Mouse (Mus musculus) limb, embryonic 14.5 days (tissue): ENCODE results near the gene Gm6217. TPM values are rescaled to one million over a fixed set of nuclear protein-coding genes. Genes with fewer than 3 reads are reported as not detected.
"Not testable (repeated sequence)": the region's sequence is repeated elsewhere in the genome, so short reads cannot be mapped to it uniquely, and the experiment has no call there.

Experiments used
- ATAC-seq: fragments of 200-750 bp; cut with Nextera tagmentation; 2 replicates; pipeline ENCODE4 v1.8.0; 2017; ENCODE audit warnings: low read depth, moderate number of reproducible peaks, moderate TSS enrichment; ENCODE audit not compliant: low FRiP score
- DNase-seq: peaks from one replicate; pipeline ENCODE4 v3.0.0-alpha.2; 2015; ENCODE audit warnings: low spot score
- H3K27ac ChIP-seq: fragments of 300-500 bp; sonication (generic); replicated peaks from 2 replicates; pipeline ENCODE4 v1.5.1; 2014; ENCODE audit warnings: low read depth, mild to moderate bottlenecking, low read length, moderate library complexity, mixed read lengths
- H3K27me3 ChIP-seq: fragments of 300-500 bp; sonication (generic); 2 replicates; pipeline ENCODE4 v1.6.1; 2014; ENCODE audit warnings: low read length, mixed read lengths; ENCODE audit not compliant: control insufficient read depth, insufficient read depth
- H3K36me3 ChIP-seq: fragments of 300-500 bp; sonication (generic); 2 replicates; pipeline ENCODE4 v1.6.1; 2014; ENCODE audit warnings: mild to moderate bottlenecking, low read length, moderate library complexity, mixed read lengths; ENCODE audit not compliant: control insufficient read depth, insufficient read depth
- H3K4me1 ChIP-seq: fragments of 300-500 bp; sonication (generic); 2 replicates; pipeline ENCODE4 v1.6.1; 2014; ENCODE audit warnings: antibody characterized with exemption, low read length, mixed read lengths; ENCODE audit not compliant: control insufficient read depth, insufficient read depth
- H3K4me2 ChIP-seq: fragments of 300-500 bp; sonication (generic); replicated peaks from 2 replicates; pipeline ENCODE4 v1.6.1; 2014; ENCODE audit warnings: low read depth, mild to moderate bottlenecking, low read length, moderate library complexity; ENCODE audit not compliant: severe bottlenecking
- H3K4me3 ChIP-seq: fragments of 300-500 bp; sonication (generic); replicated peaks from 2 replicates; pipeline ENCODE4 v1.5.1; 2014; ENCODE audit warnings: low read length
- H3K9ac ChIP-seq: fragments of 300-500 bp; sonication (generic); 2 replicates; pipeline ENCODE4 v1.6.1; 2014; ENCODE audit warnings: mild to moderate bottlenecking, low read depth, low read length, moderate library complexity; ENCODE audit not compliant: severe bottlenecking
- H3K9me3 ChIP-seq: fragments of 300-500 bp; sonication (generic); 2 replicates; pipeline ENCODE4 v1.6.1; 2016; ENCODE audit warnings: low read length; ENCODE audit not compliant: control insufficient read depth
- POLR2A ChIP-seq: fragments of 200-500 bp; IDR thresholded peaks from 2 replicates; pipeline ENCODE4 v1.8.0; 2012; ENCODE audit warnings: inconsistent platforms, mild to moderate bottlenecking, moderate library complexity, borderline replicate concordance; ENCODE audit not compliant: insufficient read depth, insufficient read length; ENCODE audit errors: extremely low read depth
- WGBS: fragments of 180-500 bp; shearing (Covaris S2); extraction: QIAGEN DNeasy Blood & Tissue Kit; methylation state at CpG from one replicate; pipeline ENCODE4 v1.1.7; 2014; 5-methylcytosine and 5-hydroxymethylcytosine counted together
- polyA plus RNA-seq, 2 experiments: library from polyadenylated mRNA; depleted of rRNA in 1 of 2; stranded (reverse) in 1 of 2; unstranded in 1 of 2; fragments of >200 nt; fragmentation: Nextera tagmentation in 1 of 2; extraction: Ambion mirVana in 1 of 2; gene quantifications; 2 replicates each; pipeline versions ENCODE4 v1.2.1 to v1.2.3; 2012 to 2014

Gene Gm6217
- polyA plus RNA-seq, 2 experiments: 0.08 TPM; not detected in 1

DNA sequence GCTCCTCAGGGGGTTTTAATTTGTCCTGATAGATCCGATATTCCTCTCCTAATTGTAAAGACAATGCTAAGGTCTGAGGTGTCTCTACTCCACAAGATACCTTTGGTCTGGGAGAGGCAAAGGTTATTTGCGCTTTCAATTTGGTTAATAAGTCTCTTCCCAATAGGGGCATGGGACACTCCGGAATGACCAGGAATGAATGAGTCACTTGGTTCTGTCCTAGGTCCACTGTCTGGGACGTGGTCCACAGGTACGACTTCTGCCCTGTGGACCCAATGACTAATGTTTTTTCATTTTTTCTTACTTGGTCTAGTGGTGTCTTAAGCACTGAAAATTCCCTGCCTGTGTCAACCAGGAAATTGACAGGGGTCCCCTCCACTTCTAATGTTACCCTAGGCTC is 7.5 kb upstream of the Gm6217 start:
- H3K27me3 ChIP-seq: no peaks in the 10 kb centered on the region
- no peaks in the 10 kb centered on the region for H3K9me3 ChIP-seq
- ATAC-seq (no peak), DNase-seq (no peak)
- H3K36me3 ChIP-seq: no peaks in the 10 kb centered on the region
- no peak overlapping the region for H3K4me2 ChIP-seq
- no peak overlapping the region for H3K9ac ChIP-seq
- H3K4me3 ChIP-seq: no peak overlapping the region
- no peak overlapping the region for H3K27ac ChIP-seq
- TF ChIP-seq POLR2A: no peak
- H3K4me1 ChIP-seq: no peaks in the 10 kb centered on the region
- 94% methylated on average over 5 of the region's 5 CpGs for WGBS

DNA sequence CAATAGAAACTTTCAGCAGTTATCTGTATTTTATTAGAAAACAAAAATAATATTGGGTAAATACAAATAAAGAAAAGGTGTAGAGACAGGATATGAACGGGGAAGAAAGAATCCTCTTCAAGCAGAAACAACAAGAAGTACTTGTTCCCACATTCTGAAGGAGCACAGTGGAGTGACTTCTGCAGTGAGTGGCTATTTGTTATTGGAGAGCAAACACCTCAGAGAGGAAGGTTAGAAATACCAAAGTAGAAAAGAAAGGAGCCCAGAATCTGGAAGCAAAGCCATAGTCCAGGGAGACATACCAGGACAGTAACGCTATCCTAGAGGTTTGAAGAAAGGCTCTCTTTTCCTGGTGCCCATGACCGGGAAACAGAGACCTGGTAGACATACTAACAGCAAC is 641 bp downstream of the Gm6217 start:
- not testable (repeated sequence) for H3K9ac ChIP-seq, H3K9me3 ChIP-seq, H3K36me3 ChIP-seq, H3K4me2 ChIP-seq, H3K4me3 ChIP-seq, H3K27ac ChIP-seq, ATAC-seq, H3K27me3 ChIP-seq, DNase-seq, H3K4me1 ChIP-seq
- 84% methylated on average over 1 of the region's 3 CpGs for WGBS

DNA sequence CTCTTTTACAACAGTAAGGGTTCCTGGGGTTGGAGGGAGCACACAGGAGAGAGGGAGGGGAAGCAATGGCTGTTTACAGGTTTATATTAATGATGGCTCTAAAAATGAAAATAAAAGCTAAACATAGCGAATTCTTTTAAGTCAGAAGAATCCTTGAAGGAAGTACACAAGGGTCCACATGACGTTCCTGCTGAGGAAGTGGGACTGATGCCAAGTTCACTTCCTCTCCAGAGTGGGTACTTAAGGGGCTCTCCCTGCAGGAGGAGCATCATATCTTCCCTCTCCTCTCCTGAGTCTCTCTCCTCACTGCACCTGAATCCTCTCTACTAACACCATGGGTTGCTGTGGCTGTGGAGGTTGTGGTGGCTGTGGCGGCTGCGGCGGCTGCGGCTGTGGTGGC is 6.5 kb downstream of the Gm6217 start, which contains the start of gene A030014E15Rik:
Gene A030014E15Rik, plus strand, starts transcription at position 268 of the 400 bp plus-strand sequence.
- no peaks in the 10 kb centered on the region for H3K9me3 ChIP-seq
- no peak within 1 kb of the TSS for H3K27ac ChIP-seq
- 85% methylated on average over 6 of the region's 6 CpGs for WGBS
- no peak within 1 kb of the TSS for H3K4me2 ChIP-seq
- no peak within 1 kb of the TSS for H3K9ac ChIP-seq
- ATAC-seq (no peak), DNase-seq (no peak)
- no peak for TF ChIP-seq POLR2A
- no peak within 1 kb of the TSS for H3K4me3 ChIP-seq
- no peaks in the 10 kb centered on the region for H3K27me3 ChIP-seq
- H3K36me3 ChIP-seq: no peaks in the 10 kb centered on the region
- no peaks in the 10 kb centered on the region for H3K4me1 ChIP-seq

DNA sequence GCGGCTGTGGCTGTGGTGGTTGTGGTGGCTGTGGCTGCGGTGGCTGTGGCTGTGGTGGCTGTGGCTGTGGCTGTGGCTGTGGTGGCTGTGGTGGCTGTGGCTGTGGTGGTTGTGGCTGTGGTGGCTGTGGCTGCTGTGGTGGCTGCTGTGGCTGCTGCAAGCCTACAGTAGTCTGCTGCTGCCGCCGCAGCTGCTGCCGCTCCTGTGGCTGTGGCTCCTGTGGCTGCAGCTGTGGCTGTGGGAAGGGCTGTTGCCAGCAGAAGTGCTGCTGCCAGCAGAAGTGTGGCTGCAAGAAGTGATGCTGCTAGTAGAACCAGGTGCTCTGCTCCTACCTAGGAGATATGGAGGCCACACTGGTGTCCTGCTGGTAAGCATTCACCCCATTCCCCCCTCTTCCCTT is 17.8 kb downstream of the Gm6217 start:
- not testable (repeated sequence) for H3K4me1 ChIP-seq, ATAC-seq, H3K27me3 ChIP-seq, H3K4me2 ChIP-seq, H3K9me3 ChIP-seq, H3K9ac ChIP-seq, H3K36me3 ChIP-seq, DNase-seq, H3K27ac ChIP-seq, H3K4me3 ChIP-seq
- 100% methylated on average over 4 of the region's 5 CpGs for WGBS

DNA sequence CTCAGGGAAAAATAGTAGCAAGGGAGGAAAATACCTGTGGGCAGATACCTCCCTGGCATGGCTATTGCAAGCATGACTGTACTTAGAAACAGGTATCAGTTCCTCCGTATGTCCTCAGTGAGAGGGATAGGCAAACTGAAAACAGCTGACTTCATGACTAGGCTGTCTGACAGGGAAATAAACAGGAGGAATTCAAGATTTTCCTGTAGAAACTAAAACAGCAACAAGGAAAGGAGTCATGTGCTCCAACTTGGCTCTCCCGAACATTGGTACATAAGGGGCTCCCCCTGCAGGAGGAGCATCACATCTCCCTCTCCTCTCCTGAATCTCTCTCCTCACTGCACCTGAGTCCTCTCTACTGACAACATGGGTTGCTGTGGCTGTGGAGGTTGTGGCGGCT is 18.2 kb downstream of the Gm6217 start, which contains the start of gene A030005L19Rik:
Gene A030005L19Rik, plus strand, starts transcription at position 301 of the 400 bp plus-strand sequence.
- no peak for ATAC-seq

DNA sequence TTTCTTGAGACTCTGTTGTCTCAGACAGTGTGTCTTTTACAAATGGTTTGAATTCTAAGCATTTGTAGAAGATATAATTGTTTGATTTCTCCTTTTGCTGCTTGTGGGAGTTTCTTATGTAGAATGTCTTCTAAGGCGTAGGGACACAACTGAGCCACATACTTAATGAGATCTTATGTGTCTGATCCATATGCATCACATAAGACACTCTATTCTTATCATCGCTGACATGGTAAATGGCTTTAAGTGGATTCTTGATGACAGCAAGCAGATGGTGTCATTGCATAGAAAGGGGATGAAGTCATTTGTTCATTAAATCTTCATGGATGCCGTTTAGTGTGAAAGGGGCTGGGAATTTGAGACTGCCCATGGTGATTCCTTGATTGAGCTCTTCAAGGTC is 25.3 kb downstream of the Gm6217 start:
- Histone ChIP-seq H3K4me2 (no peak overlapping the region), H3K27ac (no peak overlapping the region), H3K9me3 (no peaks in the 10 kb centered on the region), H3K4me1 (no peaks in the 10 kb centered on the region), H3K4me3 (no peak overlapping the region), H3K27me3 (no peaks in the 10 kb centered on the region), H3K9ac (no peak overlapping the region), H3K36me3 (peaks cover 17% of the 10 kb centered on the region)
- no peak for ATAC-seq
- DNase-seq: no peak
- WGBS: 89% methylated on average over 3 of the region's 3 CpGs
- TF ChIP-seq POLR2A: no peak

More for the DNA sequence above, 18.2 kb downstream of the Gm6217 start, which contains the start of gene A030005L19Rik:
- Histone ChIP-seq H3K4me2 (no peak within 1 kb of the TSS), H3K4me1 (no peaks in the 10 kb centered on the region), H3K27me3 (no peaks in the 10 kb centered on the region), H3K36me3 (no peaks in the 10 kb centered on the region), H3K27ac (no peak within 1 kb of the TSS), H3K9me3 (no peaks in the 10 kb centered on the region), H3K4me3 (no peak within 1 kb of the TSS), H3K9ac (no peak within 1 kb of the TSS)
- TF ChIP-seq POLR2A: no peak
- no peak for DNase-seq
- WGBS: 87% methylated on average over 3 of the region's 3 CpGs
